In the genomic region with DNA sequence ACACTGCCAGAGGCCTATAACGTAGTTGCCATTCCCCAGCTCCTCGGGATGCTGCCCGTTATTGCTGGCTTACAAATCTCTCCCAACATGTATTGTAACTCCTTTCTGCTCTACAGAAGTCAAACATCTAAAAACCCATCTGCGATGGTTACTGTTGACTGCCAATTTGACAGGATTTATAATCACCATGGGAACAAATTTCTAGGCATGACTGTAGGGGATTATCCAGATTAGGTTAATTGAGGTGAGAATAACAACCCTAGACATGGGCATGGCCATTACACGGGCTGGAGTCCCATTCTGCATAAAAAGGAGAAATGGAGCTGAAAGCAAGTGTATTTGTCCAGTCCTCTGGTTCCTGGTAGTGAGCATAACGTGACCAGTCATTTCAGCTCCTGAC, we compare ENCODE assay signal across 13 mouse cellular contexts.
"Had no signal": no experiment of that assay in that cellular context is flagged by ENCODE, and none has a peak within 500 bp of the region (broad histone marks: within the 10 kb centered on the region; RNA-seq: fewer than 3 reads in every experiment).

No protein-coding gene starts in this region.

- H3K27me3 ChIP-seq: kidney, embryonic 15.5 days; limb, embryonic 13.5 days; midbrain, embryonic 13.5 days; neural tube, embryonic 13.5 days had no signal

- H3K27ac ChIP-seq: kidney, embryonic 15.5 days; limb, embryonic 13.5 days; liver, embryonic 14.5 days; midbrain, embryonic 13.5 days; neural tube, embryonic 13.5 days; stomach, postnatal 0 days had no signal

- H3K36me3 ChIP-seq: kidney, embryonic 15.5 days; limb, embryonic 13.5 days; midbrain, embryonic 13.5 days; neural tube, embryonic 13.5 days had no signal

- H3K9me3 ChIP-seq: kidney, embryonic 15.5 days; limb, embryonic 13.5 days; midbrain, embryonic 13.5 days; neural tube, embryonic 13.5 days had no signal

- H3K4me3 ChIP-seq: kidney, embryonic 15.5 days; limb, embryonic 13.5 days; midbrain, embryonic 13.5 days; neural tube, embryonic 13.5 days had no signal

- H3K4me2 ChIP-seq: kidney, embryonic 15.5 days; limb, embryonic 13.5 days; midbrain, embryonic 13.5 days; neural tube, embryonic 13.5 days had no signal

- DNase-seq: kidney, adult 2 months; kidney, postnatal 14 days; left cerebral cortex, postnatal 4 days; lung, adult 18-20 months; thymus, adult 2 months; thymus, postnatal 25 days had no signal

- H3K9ac ChIP-seq: kidney, embryonic 15.5 days; limb, embryonic 13.5 days; liver, embryonic 14.5 days; midbrain, embryonic 13.5 days; neural tube, embryonic 13.5 days had no signal

- H3K4me1 ChIP-seq: midbrain, embryonic 13.5 days had no signal

- ATAC-seq: intestine, embryonic 16.5 days; midbrain, embryonic 13.5 days had no signal
